Mouse (Mus musculus) bone marrow macrophage, adult 2 months (primary cell): ENCODE data around the gene Anks3. TPM values are rescaled to one million over a fixed set of nuclear protein-coding genes. Genes with fewer than 3 reads are reported as not detected.

ENCODE experiments used
- H3K27ac ChIP-seq: 2 replicates; pipeline ENCODE4 v1.5.1; 2012; ENCODE audit warnings: low read depth, low read length; ENCODE audit not compliant: insufficient read depth
- H3K4me1 ChIP-seq: 2 replicates; pipeline ENCODE4 v1.6.1; 2012; ENCODE audit warnings: low read length; ENCODE audit not compliant: control insufficient read depth, insufficient read depth
- H3K4me3 ChIP-seq: 2 replicates; pipeline ENCODE4 v1.5.1; 2012; ENCODE audit warnings: mild to moderate bottlenecking, low read length, moderate library complexity; ENCODE audit not compliant: insufficient read depth
- CTCF ChIP-seq: IDR thresholded peaks from 2 replicates; pipeline ENCODE4 v1.5.1; 2012; ENCODE audit warnings: low read depth, mild to moderate bottlenecking, low read length, moderate library complexity
- POLR2A ChIP-seq: IDR thresholded peaks from 2 replicates; pipeline ENCODE4 v1.6.1; 2012; ENCODE audit warnings: mild to moderate bottlenecking, low read depth, low read length, borderline replicate concordance
- polyA plus RNA-seq: library from polyadenylated mRNA; stranded (reverse); fragments of >200 nt; gene quantifications from 2 replicates; pipeline ENCODE4 v1.2.4, GENCODE M21; 2012; ENCODE audit not compliant: missing spikeins, insufficient read depth, insufficient read length

Anks3 gene
- polyA plus RNA-seq, 1 experiment, result 44.2 TPM

GRCm38 (mm10) chr16:4943431-4943830 lies 20.6 kb downstream of the Anks3 start:
- no peak overlapping the region for H3K27ac ChIP-seq
- TF ChIP-seq POLR2A (no peak), CTCF (no peak)
- H3K4me1 ChIP-seq, result peaks cover 8% of the 10 kb centered on the region; the same call in 1 of the 2 replicates
- no peak overlapping the region for H3K4me3 ChIP-seq

- H3K4me3 ChIP-seq, result no peak overlapping the region
- no peak overlapping the region for H3K27ac ChIP-seq
- peaks cover 12% of the 10 kb centered on the region; the same call in 1 of the 2 replicates for H3K4me1 ChIP-seq
- TF ChIP-seq CTCF (no peak), POLR2A (no peak)
Observed at GRCm38 (mm10) chr16:4942868-4943267, 21.1 kb downstream of the Anks3 start.

GRCm38 (mm10) chr16:4941016-4941415 lies 23.0 kb downstream of the Anks3 start:
- Histone ChIP-seq H3K4me1 (peaks cover 24% of the 10 kb centered on the region), H3K4me3 (no peak overlapping the region), H3K27ac (no peak overlapping the region)
- TF ChIP-seq CTCF, result no peak
- no peak for TF ChIP-seq POLR2A

GRCm38 (mm10) chr16:4940311-4940850 lies 23.6 kb downstream of the Anks3 start:
- Histone ChIP-seq H3K4me1 (peaks cover 30% of the 10 kb centered on the region), H3K4me3 (no peak overlapping the region), H3K27ac (no peak overlapping the region)
- no peak for TF ChIP-seq CTCF

GRCm38 (mm10) chr16:4939412-4939811 lies 24.6 kb downstream of the Anks3 start:
- H3K4me1 ChIP-seq, result peaks cover 38% of the 10 kb centered on the region

GRCm38 (mm10) chr16:4938989-4939388 lies 25.0 kb downstream of the Anks3 start:
- TF ChIP-seq POLR2A (no peak), CTCF (no peak)
- Histone ChIP-seq H3K27ac (peak overlapping the region; percentile 63), H3K4me3 (peak overlapping the region; percentile 94), H3K4me1 (peaks cover 38% of the 10 kb centered on the region)

More at GRCm38 (mm10) chr16:4939412-4939811, 24.6 kb downstream of the Anks3 start:
- no peak for TF ChIP-seq CTCF
- no peak for TF ChIP-seq POLR2A
- Histone ChIP-seq H3K27ac (peak overlapping the region; percentile 63), H3K4me3 (peak overlapping the region; percentile 94)

GRCm38 (mm10) chr16:4938461-4938860 lies 25.5 kb downstream of the Anks3 start, which contains the start of gene Nudt16l1:
TSS of gene Nudt16l1 (plus strand) at chr16:4938761.
- TF ChIP-seq CTCF (no peak), POLR2A (no peak)
- peak within 1 kb of the TSS; percentile 63 for H3K27ac ChIP-seq
- peaks cover 38% of the 10 kb centered on the region for H3K4me1 ChIP-seq
- H3K4me3 ChIP-seq, result peak within 1 kb of the TSS; percentile 94

GRCm38 (mm10) chr16:4937351-4938190 lies 26.4 kb downstream of the Anks3 start:
- peak overlapping the region; percentile 89; the same call in 1 of the 2 replicates for H3K27ac ChIP-seq
- no peak overlapping the region for H3K4me3 ChIP-seq
- peaks cover 38% of the 10 kb centered on the region for H3K4me1 ChIP-seq
- TF ChIP-seq CTCF (no peak), POLR2A (no peak)

GRCm38 (mm10) chr16:4935931-4936703 lies 27.9 kb downstream of the Anks3 start:
- TF ChIP-seq CTCF, result no peak
- no peak for TF ChIP-seq POLR2A
- peak overlapping the region; percentile 18; the same call in 1 of the 2 replicates for H3K4me3 ChIP-seq
- peak overlapping the region; percentile 89 for H3K27ac ChIP-seq
- peaks cover 38% of the 10 kb centered on the region for H3K4me1 ChIP-seq

GRCm38 (mm10) chr16:4935430-4935829 lies 28.6 kb downstream of the Anks3 start:
- H3K27ac ChIP-seq, result peak overlapping the region; percentile 89
- TF ChIP-seq POLR2A (no peak), CTCF (no peak)
- peaks cover 38% of the 10 kb centered on the region for H3K4me1 ChIP-seq
- no peak overlapping the region for H3K4me3 ChIP-seq
